Mouse (Mus musculus) testis, postnatal 10 days (tissue): ENCODE data around the gene Stk16.
A peak's percentile ranks its signal among the peaks of the same experiment; 100 is the strongest.
"Not testable (repeated sequence)": the region's sequence is repeated elsewhere in the genome, so short reads cannot be mapped to it uniquely, and the experiment has no call there.

Source experiments
- DNase-seq: peaks from one replicate; pipeline ENCODE4 v3.0.0; 2021; ENCODE audit warnings: low spot score

Stk16 gene

DNA sequence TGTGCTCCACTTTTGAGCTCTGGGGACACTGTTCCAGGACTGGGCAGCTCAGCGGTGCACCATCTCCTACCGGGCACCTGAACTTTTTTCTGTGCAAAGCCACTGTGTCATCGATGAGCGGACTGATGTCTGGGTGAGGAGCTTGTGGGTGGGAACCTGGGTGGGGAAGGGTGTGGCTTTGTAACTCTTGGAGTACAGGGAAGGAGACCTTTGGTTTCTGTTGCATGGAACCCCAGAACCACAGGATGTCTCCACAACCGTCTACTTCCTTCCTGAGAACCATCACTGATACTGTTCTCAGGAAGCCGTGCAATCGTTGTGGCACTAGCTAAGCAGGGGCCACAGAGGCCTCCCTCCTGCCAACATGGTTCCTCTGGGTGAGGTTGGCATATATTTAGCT lies 2.5 kb downstream of the Stk16 start:
- DNase-seq: no peak

GRCm38 (mm10) chr1:75214442-75214841 lies 3.8 kb downstream of the Stk16 start:
- DNase-seq: no peak

- no peak for DNase-seq
Measured at GRCm38 (mm10) chr1:75214886-75215285, 4.2 kb downstream of the Stk16 start.

- no peak for DNase-seq
Measured at GRCm38 (mm10) chr1:75215785-75216184, 5.1 kb downstream of the Stk16 start.

DNA sequence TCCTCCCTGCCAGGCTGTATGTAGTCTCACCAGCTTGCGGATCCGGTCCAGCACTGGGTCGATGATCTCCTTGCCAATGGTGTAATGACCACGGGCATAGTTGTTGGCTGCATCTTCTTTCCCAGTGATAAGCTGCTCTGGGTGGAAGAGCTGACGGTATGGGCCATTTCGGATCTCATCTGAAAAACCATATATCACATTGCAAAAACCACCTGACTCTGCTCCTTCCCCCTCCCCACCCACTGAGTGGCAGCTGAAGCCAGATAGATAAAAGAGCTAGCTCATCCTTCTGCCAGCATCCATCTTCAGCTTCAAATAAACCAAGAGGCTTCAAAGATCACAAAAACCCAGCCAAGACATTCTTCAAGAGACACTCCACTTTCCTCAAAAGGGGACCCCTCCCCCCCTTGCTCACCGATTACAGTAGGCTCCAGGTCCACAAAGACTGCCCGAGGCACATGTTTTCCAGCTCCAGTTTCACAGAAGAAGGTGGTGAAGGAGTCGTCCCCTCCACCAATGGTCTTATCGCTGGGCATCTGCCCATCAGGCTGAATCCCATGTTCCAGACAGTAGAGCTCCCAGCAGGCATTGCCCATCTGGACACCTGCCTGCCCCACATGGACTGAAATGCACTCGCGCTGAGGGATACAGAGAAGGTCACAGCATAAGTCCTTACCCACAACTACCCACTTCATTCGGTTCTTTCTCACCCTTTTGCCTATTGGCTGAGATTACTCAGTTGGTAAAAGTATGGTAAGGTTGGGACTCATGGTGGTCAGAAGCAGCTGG lies 6.4 kb downstream of the Stk16 start:
- no peak for DNase-seq

GRCm38 (mm10) chr1:75217893-75218226 lies 7.2 kb downstream of the Stk16 start:
- no peak for DNase-seq

DNA sequence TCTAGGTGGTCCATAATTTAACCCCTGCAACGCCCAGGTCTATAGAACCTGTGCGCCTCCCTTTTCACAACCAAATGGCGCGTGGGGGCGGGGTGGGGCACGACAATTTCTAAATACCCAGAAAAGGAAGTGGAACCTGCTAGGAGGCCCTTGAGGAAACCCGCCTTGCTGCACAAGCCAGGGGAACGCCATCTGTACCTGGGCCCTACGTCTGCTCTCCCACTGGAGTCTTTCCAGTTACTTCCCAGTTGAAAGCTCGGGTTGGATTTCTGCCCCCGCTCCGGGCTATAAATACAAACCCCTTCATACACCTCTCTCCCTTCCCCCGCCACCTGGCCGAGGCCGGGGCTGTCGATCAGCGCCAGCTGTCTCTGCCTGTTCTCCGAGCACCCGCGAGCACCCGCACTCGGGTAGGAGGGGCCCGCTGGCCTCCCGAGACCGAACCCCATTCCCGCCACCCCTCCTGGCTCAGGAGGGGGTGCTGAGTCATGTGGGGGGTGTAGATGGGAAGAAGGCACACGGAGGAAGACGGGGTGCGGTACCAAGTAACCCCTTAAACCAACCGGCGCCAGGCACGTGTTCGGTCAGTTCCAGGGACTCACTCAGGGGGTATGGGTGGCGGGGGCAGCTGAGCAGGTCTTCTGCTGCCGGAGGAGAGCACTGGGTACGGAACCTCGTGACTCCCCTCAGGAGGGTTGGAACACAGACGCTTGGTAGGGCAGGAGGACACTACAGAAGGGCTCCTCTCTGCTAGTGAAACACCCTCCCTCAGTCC lies 7.8 kb downstream of the Stk16 start:
- no peak for DNase-seq

GRCm38 (mm10) chr1:75219078-75219477 lies 8.4 kb downstream of the Stk16 start:
- DNase-seq: peak; percentile 81

- no peak for DNase-seq
Measured at GRCm38 (mm10) chr1:75219531-75219930, 8.9 kb downstream of the Stk16 start, which contains the start of gene Tuba4a. Tuba4a (minus strand) TSS chr1:75219865.

GRCm38 (mm10) chr1:75221538-75221937 lies 10.9 kb downstream of the Stk16 start:
- no peak for DNase-seq

DNA sequence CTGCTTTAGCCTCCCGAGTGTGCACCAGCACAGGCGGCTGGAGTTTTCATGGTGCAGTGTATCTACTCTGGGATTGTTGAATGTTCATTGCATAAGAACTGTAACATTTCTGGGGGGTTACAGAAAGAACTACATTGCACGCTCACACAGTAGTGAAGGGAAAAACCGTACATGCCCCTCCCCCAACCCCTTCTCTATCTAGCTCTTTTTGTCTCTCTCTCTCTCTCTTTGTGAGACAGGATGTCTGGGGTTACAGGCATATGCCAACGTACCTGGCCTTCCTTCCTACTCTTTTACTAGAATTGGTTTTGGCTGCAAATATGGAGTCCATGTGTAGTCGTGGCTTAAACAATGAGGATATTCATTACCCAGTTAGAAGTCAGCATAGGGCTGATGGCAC lies 12.3 kb downstream of the Stk16 start:
- DNase-seq: no peak

- DNase-seq: no peak
Measured at GRCm38 (mm10) chr1:75223532-75223931, 12.9 kb downstream of the Stk16 start.

DNA sequence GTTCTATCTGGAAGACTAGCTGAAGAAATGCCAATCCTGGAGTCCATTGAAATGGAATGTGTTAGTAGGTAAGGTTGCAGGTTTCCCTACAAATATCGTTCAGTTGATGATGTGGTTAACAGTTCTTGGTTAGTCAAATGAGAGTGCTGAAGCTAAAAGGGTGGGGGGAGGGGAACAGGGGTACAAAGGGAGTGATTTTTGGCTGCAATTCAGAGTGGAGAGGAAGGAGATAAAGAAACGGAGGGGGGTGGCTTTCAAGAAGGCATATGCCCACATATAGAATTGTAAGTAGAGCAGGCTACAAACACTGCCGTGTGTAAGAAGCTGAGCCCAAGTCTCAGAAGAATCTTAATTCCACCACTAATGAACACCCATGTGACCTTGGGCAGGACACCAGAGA lies 14.8 kb downstream of the Stk16 start:
- no peak for DNase-seq

- peak; percentile 31 for DNase-seq
Measured at GRCm38 (mm10) chr1:75226138-75226537, 15.5 kb downstream of the Stk16 start.

DNA sequence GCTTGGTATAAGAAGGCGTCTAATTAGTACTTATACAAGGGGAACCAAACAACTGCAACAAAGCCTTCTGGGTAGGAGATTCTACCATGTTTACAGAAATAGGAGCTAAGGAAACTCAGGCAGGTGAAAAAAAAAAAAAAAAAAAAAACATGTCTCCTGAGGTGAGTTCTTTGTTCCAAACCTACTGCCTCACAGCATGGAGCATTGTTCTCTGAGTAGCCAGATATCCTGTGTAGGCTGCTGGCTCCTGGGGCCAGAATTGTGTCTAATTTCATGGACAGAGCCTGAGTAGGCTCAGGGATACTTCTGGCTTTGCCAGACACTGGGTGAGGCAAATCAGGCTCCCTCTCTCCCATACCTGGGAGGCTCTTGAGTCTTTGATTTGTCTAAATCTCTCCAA lies 17.0 kb downstream of the Stk16 start:
- no peak for DNase-seq

- peak; percentile 26 for DNase-seq
Measured at GRCm38 (mm10) chr1:75229158-75229557, 18.5 kb downstream of the Stk16 start.

GRCm38 (mm10) chr1:75230335-75230994 lies 19.8 kb downstream of the Stk16 start:
- DNase-seq: no peak

GRCm38 (mm10) chr1:75231224-75231623 lies 20.6 kb downstream of the Stk16 start:
- no peak for DNase-seq

DNA sequence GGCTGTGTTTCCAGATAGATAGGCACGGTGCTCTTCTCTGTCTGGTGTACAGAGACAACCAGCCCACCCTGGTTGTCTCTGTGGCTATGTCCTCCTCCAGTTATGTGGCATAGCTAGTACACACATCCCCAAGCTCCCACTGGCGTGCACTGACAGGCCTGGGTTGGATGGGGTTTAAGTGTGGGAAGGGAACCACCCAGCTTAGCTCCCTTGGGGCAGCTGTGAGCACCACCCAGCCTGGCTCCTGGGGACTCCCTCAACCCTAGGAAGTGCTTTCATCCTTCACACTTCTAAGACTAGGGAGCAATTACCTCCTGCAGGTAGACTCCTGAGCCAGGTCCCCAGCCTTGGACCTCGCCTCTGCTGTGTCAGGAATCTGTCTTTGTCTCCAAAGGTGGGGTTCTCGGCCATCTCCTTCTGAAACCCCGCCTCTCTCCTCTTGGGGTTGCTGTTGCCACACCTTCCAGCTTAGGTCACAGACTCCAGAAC lies 21.1 kb downstream of the Stk16 start, which contains the start of gene A630095N17Rik:
Gene A630095N17Rik, minus strand, starts transcription at position 439 of the 489 bp plus-strand sequence.
- DNase-seq: no peak

- DNase-seq: not testable (repeated sequence)
Measured at GRCm38 (mm10) chr1:75232489-75232888, 21.9 kb downstream of the Stk16 start.

DNA sequence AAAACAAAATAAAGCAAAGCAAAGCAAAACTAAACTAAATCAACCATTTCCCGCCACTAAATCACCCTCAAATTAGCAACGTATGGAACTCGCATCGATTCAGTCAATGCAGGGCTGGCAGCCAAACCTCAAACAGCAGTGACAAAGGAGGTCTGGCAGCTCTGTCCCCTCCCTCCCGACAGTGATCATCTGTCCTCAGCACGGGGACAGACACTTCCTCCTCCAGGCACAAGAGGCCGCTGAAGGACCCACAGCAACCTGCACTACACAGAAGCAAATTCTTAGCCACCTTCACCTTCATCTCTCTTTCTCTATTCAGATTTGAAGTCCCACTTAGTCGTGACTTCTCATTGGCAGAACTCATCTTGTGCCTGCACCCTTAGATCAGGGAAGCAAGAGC lies 24.0 kb downstream of the Stk16 start:
- peak; percentile 64 for DNase-seq
